Mouse (Mus musculus): ENCODE measurements around the gene Spata31d1c.

- TF ChIP-seq CTCF (IDR thresholded peaks at IDR 0.05; ENCODE audit: low read depth, low read length) (no peak), TAL1 (conservative IDR thresholded peaks at IDR 0.05; ENCODE audit: low read depth, low read length) (no peak)
These were observed 2.2 kb downstream of the Spata31d1c start for GRCm38 (mm10) chr13:65035057-65035456.

Data from G1E (cell line).